Mouse (Mus musculus) forebrain, embryonic 12.5 days (tissue): ENCODE measurements around the gene Gss. TPM values are rescaled to one million over a fixed set of nuclear protein-coding genes. Genes with fewer than 3 reads are reported as not detected.
A peak's percentile ranks its signal among the peaks of the same experiment; 100 is the strongest.
"Not testable (repeated sequence)": the region's sequence is repeated elsewhere in the genome, so short reads cannot be mapped to it uniquely, and the experiment has no call there.

Experiments used
- ATAC-seq: fragments of 200-750 bp; cut with Nextera tagmentation; 2 replicates; pipeline ENCODE4 v1.8.0; 2017; ENCODE audit warnings: moderate TSS enrichment; ENCODE audit not compliant: low FRiP score
- H3K27ac ChIP-seq: fragments of 300-500 bp; sonication (generic); 2 replicates; pipeline ENCODE4 v1.5.1; 2016; ENCODE audit warnings: mild to moderate bottlenecking
- H3K27me3 ChIP-seq: fragments of 300-500 bp; sonication (generic); 2 replicates; pipeline ENCODE4 v1.6.1; 2016; ENCODE audit warnings: mild to moderate bottlenecking
- H3K36me3 ChIP-seq: fragments of 300-500 bp; sonication (generic); replicated peaks from 2 replicates; pipeline ENCODE4 v1.6.1; 2016; ENCODE audit warnings: mild to moderate bottlenecking
- H3K4me1 ChIP-seq: fragments of 300-500 bp; sonication (generic); 2 replicates; pipeline ENCODE4 v1.6.1; 2016
- H3K4me2 ChIP-seq: fragments of 300-500 bp; sonication (generic); 2 replicates; pipeline ENCODE4 v1.6.1; 2016; ENCODE audit warnings: mild to moderate bottlenecking, moderate library complexity
- H3K4me3 ChIP-seq: fragments of 300-500 bp; sonication (generic); replicated peaks from 2 replicates; pipeline ENCODE4 v1.5.1; 2016; ENCODE audit warnings: mild to moderate bottlenecking
- H3K9ac ChIP-seq: fragments of 300-500 bp; sonication (generic); 2 replicates; pipeline ENCODE4 v1.6.1; 2016; ENCODE audit warnings: mild to moderate bottlenecking
- H3K9me3 ChIP-seq: fragments of 300-500 bp; sonication (generic); 2 replicates; pipeline ENCODE4 v1.6.1; 2016
- WGBS: fragments of 180-500 bp; shearing (Covaris S2); methylation state at CpG from one replicate; pipeline ENCODE4 v1.1.7; 2016; 5-methylcytosine and 5-hydroxymethylcytosine counted together
- polyA plus RNA-seq: library from polyadenylated mRNA; unstranded; fragments of >200 nt; fragmentation: Nextera tagmentation; extraction: Ambion mirVana; gene quantifications from 2 replicates; pipeline ENCODE4 v1.2.1, GENCODE M21; 2016

The Gss gene
- polyA plus RNA-seq, 1 experiment from 2014 or later: 20.0 TPM

DNA sequence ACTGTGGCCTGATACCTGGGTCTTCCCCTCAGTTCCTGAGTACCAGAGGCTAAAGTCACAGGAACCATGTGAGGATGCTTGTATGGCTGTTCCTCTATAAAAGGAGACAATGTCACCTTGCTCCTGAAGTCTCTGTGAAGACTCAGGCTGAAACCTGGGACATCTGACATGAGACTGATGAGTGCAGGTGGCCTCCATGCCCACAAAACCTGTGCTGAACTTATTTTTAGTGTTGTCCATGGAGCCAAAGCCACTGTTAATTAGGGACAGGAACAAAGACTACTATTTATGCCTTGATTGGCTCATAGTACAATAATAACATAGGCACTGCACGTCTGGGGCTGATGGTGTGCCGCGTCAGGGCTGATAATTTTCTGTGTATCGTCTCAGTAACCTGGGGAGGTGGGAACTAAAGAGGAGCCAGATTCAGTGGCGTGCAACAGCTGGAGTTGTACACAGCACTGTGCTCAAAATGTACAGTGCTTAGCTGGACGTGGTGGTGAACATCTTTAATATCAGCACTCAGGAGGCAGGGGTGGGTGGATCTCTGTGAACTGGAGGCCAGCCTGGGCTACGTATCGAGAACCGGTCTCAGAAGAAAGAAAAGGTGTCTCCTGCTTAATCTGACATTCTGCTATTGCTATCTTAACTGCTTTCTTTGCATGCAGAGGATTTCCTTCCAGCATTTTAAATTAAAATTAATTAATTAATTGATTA, 19.4 kb upstream of the Gss start:
- Histone ChIP-seq H3K27me3 (peaks cover 14% of the 10 kb centered on the region), H3K4me1 (peaks cover 6% of the 10 kb centered on the region), H3K36me3 (no peaks in the 10 kb centered on the region), H3K27ac (no peak overlapping the region), H3K4me3 (no peak overlapping the region), H3K9ac (no peak overlapping the region), H3K9me3 (no peaks in the 10 kb centered on the region), H3K4me2 (no peak overlapping the region)
- no peak for ATAC-seq
- WGBS: 85% methylated on average over 9 of the region's 9 CpGs

DNA sequence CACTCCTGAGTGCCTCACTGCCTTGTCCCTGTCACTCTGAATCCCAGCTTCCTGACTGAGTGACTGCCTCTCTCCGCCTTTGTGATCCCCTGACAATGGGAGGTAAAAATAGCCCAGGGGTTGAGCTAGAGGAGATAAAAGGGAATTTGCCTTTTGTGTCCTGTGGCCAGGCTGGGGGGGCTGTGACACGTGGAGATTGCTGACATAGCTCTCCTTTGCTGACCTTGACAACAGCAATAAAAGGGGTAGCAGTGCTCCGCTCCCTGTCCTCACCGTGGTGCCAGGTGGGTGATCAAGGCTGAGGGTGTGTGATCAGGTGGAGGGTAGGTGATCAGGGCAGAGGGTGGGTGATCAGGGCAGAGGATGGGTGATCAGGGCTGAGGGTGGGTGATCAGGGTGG, 18.4 kb upstream of the Gss start, which contains the start of gene Myh7b:
Gene Myh7b (plus strand): TSS at position 235 of the 400 bp plus-strand sequence.
- H3K36me3 ChIP-seq: no peaks in the 10 kb centered on the region
- peaks cover 6% of the 10 kb centered on the region for H3K4me1 ChIP-seq
- H3K9me3 ChIP-seq: no peaks in the 10 kb centered on the region
- no peak within 1 kb of the TSS for H3K9ac ChIP-seq
- H3K4me2 ChIP-seq: no peak within 1 kb of the TSS
- H3K4me3 ChIP-seq: no peak within 1 kb of the TSS
- H3K27me3 ChIP-seq: peaks cover 14% of the 10 kb centered on the region
- WGBS: 44% methylated on average over 4 of the region's 4 CpGs
- H3K27ac ChIP-seq: no peak within 1 kb of the TSS
- no peak for ATAC-seq

- Histone ChIP-seq H3K9ac (no peak overlapping the region), H3K9me3 (no peaks in the 10 kb centered on the region), H3K4me1 (no peaks in the 10 kb centered on the region), H3K27ac (no peak overlapping the region), H3K27me3 (no peaks in the 10 kb centered on the region; the same call in 1 of the 2 replicates), H3K4me2 (no peak overlapping the region), H3K36me3 (no peaks in the 10 kb centered on the region), H3K4me3 (no peak overlapping the region)
- WGBS: 85% methylated on average over 4 of the region's 4 CpGs
- no peak for ATAC-seq
These were observed 13.8 kb upstream of the Gss start for GRCm38 (mm10) chr2:155606360-155606759.

GRCm38 (mm10) chr2:155605236-155605589, 12.6 kb upstream of the Gss start:
- H3K9me3 ChIP-seq, H3K27ac ChIP-seq, H3K9ac ChIP-seq, H3K27me3 ChIP-seq, H3K4me2 ChIP-seq, H3K36me3 ChIP-seq, H3K4me3 ChIP-seq, ATAC-seq, H3K4me1 ChIP-seq: not testable (repeated sequence)
- WGBS: 88% methylated on average over 4 of the region's 4 CpGs

DNA sequence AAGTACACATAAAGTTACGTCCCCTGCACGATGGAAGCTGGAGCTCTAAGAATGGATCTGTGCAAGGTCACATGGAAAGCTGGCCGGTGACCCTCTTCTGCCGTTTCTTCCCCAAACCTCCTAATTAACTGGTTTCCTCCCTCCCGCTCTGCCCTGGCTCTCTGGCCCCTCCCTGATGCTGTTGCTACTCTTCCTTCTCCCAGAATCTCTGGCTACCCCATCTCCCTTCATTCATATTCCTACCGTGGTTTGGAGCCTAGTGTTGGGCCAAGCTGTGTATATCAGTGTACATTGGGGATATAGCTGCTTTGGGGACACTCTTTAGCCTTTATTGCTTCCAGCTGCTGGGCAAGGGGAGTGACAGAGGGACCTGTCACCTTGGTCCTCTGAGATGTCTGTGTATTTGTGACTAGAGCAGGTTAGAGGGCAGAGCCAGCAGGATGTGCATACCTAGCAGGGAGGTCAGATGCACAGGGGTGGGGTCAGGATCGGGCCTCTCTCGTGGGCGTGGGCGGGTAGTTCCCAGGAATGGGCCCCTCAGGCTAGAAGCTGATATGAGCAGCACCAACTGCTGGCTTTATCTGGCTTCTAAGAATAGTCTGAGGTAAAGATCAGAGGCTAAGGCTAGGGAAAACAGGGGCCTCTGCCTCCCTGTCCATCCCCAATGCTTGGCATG, 12.1 kb upstream of the Gss start:
- Histone ChIP-seq H3K4me3 (no peak overlapping the region), H3K27me3 (no peaks in the 10 kb centered on the region; the same call in 1 of the 2 replicates), H3K9me3 (no peaks in the 10 kb centered on the region), H3K9ac (no peak overlapping the region), H3K4me1 (no peaks in the 10 kb centered on the region), H3K36me3 (no peaks in the 10 kb centered on the region), H3K4me2 (no peak overlapping the region), H3K27ac (no peak overlapping the region)
- no peak for ATAC-seq
- WGBS: 60% methylated on average over 10 of the region's 10 CpGs

- Histone ChIP-seq H3K27ac (no peak overlapping the region), H3K9me3 (no peaks in the 10 kb centered on the region), H3K4me1 (no peaks in the 10 kb centered on the region), H3K4me2 (no peak overlapping the region), H3K27me3 (no peaks in the 10 kb centered on the region; the same call in 1 of the 2 replicates), H3K4me3 (no peak overlapping the region), H3K9ac (no peak overlapping the region), H3K36me3 (no peaks in the 10 kb centered on the region)
- WGBS: 67% methylated on average over 3 of the region's 3 CpGs
- no peak for ATAC-seq
These were observed 11.1 kb upstream of the Gss start for GRCm38 (mm10) chr2:155603707-155604106.

- peaks cover 9% of the 10 kb centered on the region for H3K4me1 ChIP-seq
- no peak overlapping the region for H3K4me3 ChIP-seq
- H3K9ac ChIP-seq: no peak overlapping the region
- 86% methylated on average over 6 of the region's 6 CpGs for WGBS
- H3K4me2 ChIP-seq: no peak overlapping the region
- H3K27me3 ChIP-seq: peaks cover 11% of the 10 kb centered on the region; the same call in 1 of the 2 replicates
- no peak overlapping the region for H3K27ac ChIP-seq
- H3K9me3 ChIP-seq: no peaks in the 10 kb centered on the region
- no peaks in the 10 kb centered on the region for H3K36me3 ChIP-seq
- no peak for ATAC-seq
These were observed 2.9 kb upstream of the Gss start for GRCm38 (mm10) chr2:155595516-155595915.

DNA sequence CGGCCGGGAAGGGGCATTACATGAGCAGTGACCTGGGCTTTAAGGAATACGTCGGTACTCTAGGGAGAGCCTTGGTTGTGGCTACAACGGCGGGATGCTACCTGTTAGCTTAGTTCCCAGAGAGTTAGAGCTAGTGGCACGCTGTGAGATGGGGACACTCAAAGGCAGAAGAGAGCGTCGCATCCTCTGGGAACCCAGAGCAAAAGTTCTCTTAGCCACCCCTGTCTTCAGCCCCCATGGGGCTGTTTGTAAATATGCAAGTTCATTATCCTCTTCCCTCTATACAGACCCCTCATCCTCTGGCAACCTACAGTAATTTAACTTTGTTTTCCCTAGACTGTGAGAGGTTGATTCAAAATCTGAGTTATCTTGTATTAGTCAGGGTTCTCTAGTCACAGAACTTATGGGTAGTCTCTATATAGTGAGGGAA, 259 bp upstream of the Gss start:
- no peak for ATAC-seq
- Histone ChIP-seq H3K9ac (peak overlapping the region; percentile 61), H3K4me2 (peak overlapping the region; percentile 77), H3K4me1 (peaks cover 9% of the 10 kb centered on the region), H3K36me3 (no peaks in the 10 kb centered on the region), H3K4me3 (peak overlapping the region; percentile 60), H3K27ac (no peak overlapping the region), H3K27me3 (peaks cover 11% of the 10 kb centered on the region; the same call in 1 of the 2 replicates), H3K9me3 (no peaks in the 10 kb centered on the region)
- 1% methylated on average over 9 of the region's 9 CpGs for WGBS

- Histone ChIP-seq H3K4me3 (peak overlapping the region; percentile 60), H3K9ac (peak overlapping the region; percentile 61), H3K27ac (peak overlapping the region; percentile 82; the same call in 1 of the 2 replicates), H3K36me3 (no peaks in the 10 kb centered on the region), H3K9me3 (no peaks in the 10 kb centered on the region), H3K27me3 (peaks cover 9% of the 10 kb centered on the region; the same call in 1 of the 2 replicates), H3K4me2 (peak overlapping the region; percentile 77), H3K4me1 (peaks cover 9% of the 10 kb centered on the region)
- ATAC-seq: no peak
- WGBS: 5% methylated on average over 6 of the region's 6 CpGs
These were observed 934 bp downstream of the Gss start for GRCm38 (mm10) chr2:155591676-155592075.

DNA sequence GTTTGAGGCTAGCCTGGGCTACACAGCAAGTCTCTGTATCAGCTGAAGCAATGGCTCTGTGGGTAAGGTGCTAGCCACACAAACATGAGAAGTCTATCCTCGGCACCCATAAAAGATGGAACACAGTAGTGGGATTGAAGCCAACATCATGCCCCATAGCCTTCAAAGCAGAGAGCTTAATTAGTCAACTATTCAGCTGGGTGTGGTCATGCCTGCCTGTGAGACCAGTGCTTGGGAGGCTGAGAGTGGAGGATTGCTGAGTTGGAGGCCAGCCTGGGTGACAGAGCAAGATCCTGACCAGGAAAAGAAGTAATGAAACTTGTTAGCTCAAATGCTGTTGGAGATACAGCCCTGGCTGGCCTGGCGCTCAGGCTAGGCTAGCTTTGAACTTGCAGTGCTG, 1.7 kb downstream of the Gss start:
- H3K27me3 ChIP-seq: peaks cover 2% of the 10 kb centered on the region; the same call in 1 of the 2 replicates
- H3K36me3 ChIP-seq: no peaks in the 10 kb centered on the region
- H3K9me3 ChIP-seq: no peaks in the 10 kb centered on the region
- peaks cover 11% of the 10 kb centered on the region for H3K4me1 ChIP-seq
- WGBS: 85% methylated on average over 2 of the region's 2 CpGs
- H3K27ac ChIP-seq: no peak overlapping the region
- H3K4me3 ChIP-seq: no peak overlapping the region
- ATAC-seq: no peak
- H3K4me2 ChIP-seq: no peak overlapping the region
- no peak overlapping the region for H3K9ac ChIP-seq

DNA sequence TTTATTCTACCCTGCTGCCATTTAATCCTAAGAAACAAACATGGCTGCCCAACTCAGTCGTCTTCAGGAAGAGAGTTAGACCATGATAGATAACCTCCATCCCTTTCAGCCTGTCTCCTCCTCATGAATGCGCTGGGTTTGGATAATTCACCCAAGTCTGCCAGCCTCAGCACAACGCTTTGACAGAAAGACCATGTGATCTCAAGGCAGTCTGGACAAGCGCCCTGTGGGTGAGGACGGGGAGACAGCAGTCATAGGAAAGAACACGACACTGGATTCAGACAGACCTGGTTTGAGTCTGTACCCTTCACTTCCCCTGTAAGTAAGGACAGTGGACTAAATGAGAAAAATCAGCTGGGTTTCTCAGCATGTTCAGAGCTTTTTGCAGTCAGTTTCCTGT, 3.1 kb downstream of the Gss start:
- no peaks in the 10 kb centered on the region for H3K27me3 ChIP-seq
- no peak for ATAC-seq
- no peak overlapping the region for H3K4me3 ChIP-seq
- no peaks in the 10 kb centered on the region for H3K9me3 ChIP-seq
- H3K36me3 ChIP-seq: no peaks in the 10 kb centered on the region
- peaks cover 20% of the 10 kb centered on the region for H3K4me1 ChIP-seq
- 80% methylated on average over 6 of the region's 6 CpGs for WGBS
- no peak overlapping the region for H3K9ac ChIP-seq
- H3K27ac ChIP-seq: no peak overlapping the region
- no peak overlapping the region for H3K4me2 ChIP-seq

- no peak overlapping the region for H3K9ac ChIP-seq
- no peak overlapping the region for H3K4me2 ChIP-seq
- no peaks in the 10 kb centered on the region for H3K36me3 ChIP-seq
- H3K4me1 ChIP-seq: peaks cover 20% of the 10 kb centered on the region
- no peaks in the 10 kb centered on the region for H3K9me3 ChIP-seq
- no peak for ATAC-seq
- H3K4me3 ChIP-seq: no peak overlapping the region
- WGBS: 90% methylated on average over 3 of the region's 3 CpGs
- H3K27me3 ChIP-seq: no peaks in the 10 kb centered on the region
- no peak overlapping the region for H3K27ac ChIP-seq
These were observed 4.5 kb downstream of the Gss start for GRCm38 (mm10) chr2:155588136-155588535.
